ENCODE assay signal across 8 mouse cellular contexts in the genomic region with DNA sequence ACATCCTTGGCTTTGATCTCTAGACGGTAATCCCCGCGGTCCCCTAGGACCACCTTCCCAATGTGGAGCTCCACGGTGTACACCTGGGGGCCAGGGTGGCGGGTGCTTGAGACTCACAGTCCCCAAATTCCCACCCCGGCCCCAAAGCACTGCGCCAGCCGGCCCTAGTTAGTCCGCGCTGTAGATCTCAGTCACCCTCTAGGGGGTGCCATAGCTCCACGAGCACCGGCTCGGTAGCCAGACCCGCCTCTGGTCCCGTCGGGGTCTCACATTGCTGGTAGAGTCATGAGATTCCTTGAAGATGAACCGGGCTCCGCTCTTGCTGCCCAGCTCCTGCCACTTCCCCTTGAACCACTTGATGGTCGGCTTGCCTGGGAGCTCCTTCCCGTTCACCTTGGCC. TPM values are rescaled to one million over a fixed set of nuclear protein-coding genes. Genes with fewer than 3 reads are reported as not detected.
A peak's percentile ranks its signal among the peaks of the same experiment; 100 is the strongest.
DNase-seq lines count a peak whose midpoint lies in the region; ATAC-seq and TF ChIP-seq lines count a peak whose summit lies in the region.

No protein-coding gene starts in this region.

- H3K27ac ChIP-seq in lung, embryonic 14.5 days (ENCODE audit: low read depth): no peak overlapping the region
- no peak overlapping the region for H3K27ac ChIP-seq in neural tube, embryonic 15.5 days (replicated peaks)

- peak overlapping the region; percentile 13; the same call in 1 of the 2 replicates for H3K4me2 ChIP-seq in lung, embryonic 14.5 days
- H3K4me2 ChIP-seq in neural tube, embryonic 15.5 days: peak overlapping the region; percentile 22

- H3K4me3 ChIP-seq in lung, embryonic 14.5 days (ENCODE audit: low read depth, low read length): no peak overlapping the region
- H3K4me3 ChIP-seq in neural tube, embryonic 15.5 days (replicated peaks): no peak overlapping the region

- 2% methylated on average over 20 of the region's 20 CpGs for WGBS in lung, embryonic 14.5 days
- WGBS in neural tube, embryonic 15.5 days: 2% methylated on average over 20 of the region's 20 CpGs

- ATAC-seq in lung, embryonic 14.5 days (ENCODE audit: insufficient read depth): peak; percentile 45; the same call in 1 of the 2 replicates
- ATAC-seq in neural tube, embryonic 15.5 days (ENCODE audit: low FRiP score): peak; percentile 42; the same call in 1 of the 2 replicates
- no peak for ATAC-seq in inflammation-experienced regulatory T-cells, adult 6 months

- H3K9ac ChIP-seq in lung, embryonic 14.5 days: no peak overlapping the region
- H3K9ac ChIP-seq in neural tube, embryonic 15.5 days (replicated peaks): no peak overlapping the region

- DNase-seq in urinary bladder, postnatal 25 days (ENCODE audit: low spot score): peak; percentile 41
- DNase-seq in urinary bladder, postnatal 10 days (ENCODE audit: low spot score): no peak
- DNase-seq in cerebellum, postnatal 36 days: peak; percentile 71
- peak; percentile 50 to 54 for DNase-seq in gastrocnemius, postnatal 36 days
- DNase-seq in kidney, adult 9 months: peak; percentile 59
- DNase-seq in lung, embryonic 14.5 days: peak; percentile 82

- intact Hi-C loops in gastrocnemius, postnatal 36 days (cut with DNase I): no loop called here

- no peaks in the 10 kb centered on the region for H3K9me3 ChIP-seq in lung, embryonic 14.5 days (ENCODE audit: low read depth, low read length)
- H3K9me3 ChIP-seq in neural tube, embryonic 15.5 days (replicated peaks): no peaks in the 10 kb centered on the region

- 0 out of 2 replicates have a peak, but pooled peaks cover 3% of the 10 kb centered on the region for H3K4me1 ChIP-seq in lung, embryonic 14.5 days (ENCODE audit: insufficient read depth)
- peaks cover 14% of the 10 kb centered on the region for H3K4me1 ChIP-seq in neural tube, embryonic 15.5 days

- no peaks in the 10 kb centered on the region for H3K36me3 ChIP-seq in lung, embryonic 14.5 days (ENCODE audit: insufficient read depth)
- H3K36me3 ChIP-seq in neural tube, embryonic 15.5 days: no peaks in the 10 kb centered on the region

- peaks cover 35% of the 10 kb centered on the region for H3K27me3 ChIP-seq in lung, embryonic 14.5 days (ENCODE audit: insufficient read depth, low read length)
- H3K27me3 ChIP-seq in neural tube, embryonic 15.5 days (replicated peaks): peaks cover 54% of the 10 kb centered on the region

- peak; percentile 80 for TF ChIP-seq CTCF in lung, embryonic 14.5 days (IDR thresholded peaks at IDR 0.05; ENCODE audit: low read depth)

RNA-seq across cellular contexts. Expression of gene Mybpc2, which starts 2.7 kb away (rescaled TPM):
- total RNA-seq in gastrocnemius, postnatal 36 days (2021): 1,000 to 10,000 TPM; 4,354 to 5,208 TPM
- 0.14 and 0.26 TPM in 2 replicates for polyA plus RNA-seq in lung, embryonic 14.5 days (2014; fragmentation: Nextera tagmentation; extraction: Ambion mirVana)
- 0.14 and 0.36 TPM in 2 replicates for polyA plus RNA-seq in neural tube, embryonic 15.5 days (2015; fragmentation: Nextera tagmentation; extraction: Ambion mirVana)
- polyA plus RNA-seq in inflammation-experienced regulatory T-cells, adult 6 months (2017; shearing (Covaris generic)): not detected

RNA-seq across cellular contexts. Expression of gene Spib, which starts 10.2 kb away (rescaled TPM):
- not detected for total RNA-seq in gastrocnemius, postnatal 36 days (2021)
- 0.07 and 0.18 TPM in 2 replicates for polyA plus RNA-seq in lung, embryonic 14.5 days (2014; fragmentation: Nextera tagmentation; extraction: Ambion mirVana)
- polyA plus RNA-seq in neural tube, embryonic 15.5 days (2015; fragmentation: Nextera tagmentation; extraction: Ambion mirVana): 7.5 TPM in 1 of 2 replicates, not detected in the other
- polyA plus RNA-seq in inflammation-experienced regulatory T-cells, adult 6 months (2017; shearing (Covaris generic)): 1 to 10 TPM in 1 of 3 experiments, under 1 TPM in 2; 0.17 to 2.1 (median 0.86) TPM

RNA-seq across cellular contexts. Expression of gene Fam71e1, which starts 25.3 kb away (rescaled TPM):
- 1 to 10 TPM; 3.9 to 4.4 TPM for total RNA-seq in gastrocnemius, postnatal 36 days (2021)
- 9.1 and 11.3 TPM in 2 replicates for polyA plus RNA-seq in lung, embryonic 14.5 days (2014; fragmentation: Nextera tagmentation; extraction: Ambion mirVana)
- 22.6 and 23.2 TPM in 2 replicates for polyA plus RNA-seq in neural tube, embryonic 15.5 days (2015; fragmentation: Nextera tagmentation; extraction: Ambion mirVana)
- polyA plus RNA-seq in inflammation-experienced regulatory T-cells, adult 6 months (2017; shearing (Covaris generic)): 1 to 10 TPM; 2.7 to 5.2 (median 3.9) TPM

RNA-seq across cellular contexts. Expression of gene Emc10, which starts 25.4 kb away (rescaled TPM):
- total RNA-seq in gastrocnemius, postnatal 36 days (2021): 10 to 100 TPM; 42.4 to 43.5 TPM
- 122 and 133 TPM in 2 replicates for polyA plus RNA-seq in lung, embryonic 14.5 days (2014; fragmentation: Nextera tagmentation; extraction: Ambion mirVana)
- 144 and 157 TPM in 2 replicates for polyA plus RNA-seq in neural tube, embryonic 15.5 days (2015; fragmentation: Nextera tagmentation; extraction: Ambion mirVana)
- 10 to 100 TPM; 21.0 to 22.5 (median 22.3) TPM for polyA plus RNA-seq in inflammation-experienced regulatory T-cells, adult 6 months (2017; shearing (Covaris generic))

RNA-seq across cellular contexts. Expression of gene Pold1, which starts 26.9 kb away (rescaled TPM):
- 1 to 10 TPM; 5.6 to 6.7 TPM for total RNA-seq in gastrocnemius, postnatal 36 days (2021)
- 91.6 and 105 TPM in 2 replicates for polyA plus RNA-seq in lung, embryonic 14.5 days (2014; fragmentation: Nextera tagmentation; extraction: Ambion mirVana)
- polyA plus RNA-seq in neural tube, embryonic 15.5 days (2015; fragmentation: Nextera tagmentation; extraction: Ambion mirVana): 18.8 and 38.9 TPM in 2 replicates
- polyA plus RNA-seq in inflammation-experienced regulatory T-cells, adult 6 months (2017; shearing (Covaris generic)): 10 to 100 TPM; 21.0 to 32.4 (median 21.4) TPM
